Mouse (Mus musculus): ENCODE measurements around the gene Bfsp2. TPM values are rescaled to one million over a fixed set of nuclear protein-coding genes. Genes with fewer than 3 reads are reported as not detected.

The Bfsp2 gene
- total RNA-seq, 2 experiments from 2014 or later, result 0.84 to 1.2 TPM

DNA sequence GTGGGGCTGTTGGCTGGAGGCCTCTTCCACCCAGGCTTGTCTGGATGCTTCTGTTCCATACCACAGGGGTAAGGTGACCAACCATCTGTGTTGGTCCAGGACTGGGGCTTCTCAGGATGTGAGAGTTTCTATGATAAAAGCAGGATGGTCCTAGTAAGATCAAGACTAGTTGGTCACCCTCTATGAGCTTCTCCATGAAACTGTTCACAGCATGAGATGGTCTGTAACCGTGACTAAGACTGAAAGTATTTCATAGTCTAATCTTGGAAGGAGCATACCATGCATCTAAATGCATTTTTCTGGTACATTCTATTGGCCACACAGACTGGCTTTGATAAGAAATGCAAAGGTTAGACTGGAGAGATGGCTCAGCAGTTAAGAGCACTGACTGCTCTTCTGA, 96.6 kb downstream of the Bfsp2 start:
- DNase-seq, result no peak

DNA sequence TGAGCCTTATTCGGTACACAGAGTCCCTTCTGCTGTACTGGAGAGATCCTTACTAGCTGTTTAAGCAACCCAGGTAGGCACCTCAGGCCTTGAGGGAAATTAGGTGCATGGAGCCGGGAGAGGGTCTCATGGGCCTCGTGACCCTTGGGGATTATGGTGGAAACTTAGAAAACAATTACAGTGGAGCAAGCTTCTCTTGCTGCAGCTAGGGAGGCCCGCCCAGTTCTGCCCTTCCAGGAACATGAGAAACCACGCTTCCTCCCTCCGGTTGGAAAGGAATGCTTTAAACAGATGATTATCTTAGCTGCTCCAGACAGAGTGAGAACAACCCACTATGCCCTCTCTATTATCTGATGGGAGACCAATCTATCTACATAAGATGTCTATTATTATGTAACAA, 97.2 kb downstream of the Bfsp2 start:
- DNase-seq, result no peak

GRCm38 (mm10) chr9:103380566-103380965, 99.7 kb downstream of the Bfsp2 start:
- no peak for DNase-seq

GRCm38 (mm10) chr9:103379199-103379598, 101.0 kb downstream of the Bfsp2 start:
- DNase-seq, result no peak

- DNase-seq, result no peak
Observed at GRCm38 (mm10) chr9:103378686-103379085, 101.5 kb downstream of the Bfsp2 start.

- no peak for DNase-seq
Observed at GRCm38 (mm10) chr9:103376346-103377320, 103.6 kb downstream of the Bfsp2 start.

Other genes with a start within 250 kb of the Bfsp2 start
- gene Trf, start 250.0 kb downstream of the Bfsp2 start, total RNA-seq (2021), result 10 to 100 TPM; 44.2 to 67.1 TPM
- gene 1300017J02Rik, start 175.3 kb downstream of the Bfsp2 start, total RNA-seq (2021), result not detected
- gene Topbp1, start 175.2 kb downstream of the Bfsp2 start, total RNA-seq (2021), result 10 to 100 TPM in 1 of 2 experiments, 1 to 10 TPM in 1; 9.0 to 13.4 TPM
- 100 to 1,000 TPM; 136 to 151 TPM for gene Cdv3, start 114.6 kb downstream of the Bfsp2 start, total RNA-seq (2021)